Mouse (Mus musculus) ES-Bruce4 (cell line): ENCODE measurements around the gene Patl2. TPM values are rescaled to one million over a fixed set of nuclear protein-coding genes. Genes with fewer than 3 reads are reported as not detected.

Source experiments
- H3K27ac ChIP-seq: 2 replicates; pipeline ENCODE4 v1.5.1; 2012; ENCODE audit warnings: low read length, inconsistent platforms; ENCODE audit not compliant: insufficient read depth
- H3K27me3 ChIP-seq: 2 replicates; pipeline ENCODE4 v1.6.1; 2012; ENCODE audit warnings: mild to moderate bottlenecking, low read length, inconsistent platforms; ENCODE audit not compliant: control insufficient read depth, poor library complexity, insufficient read depth, severe bottlenecking
- H3K36me3 ChIP-seq: 2 replicates; pipeline ENCODE4 v1.6.1; 2012; ENCODE audit warnings: inconsistent platforms, mild to moderate bottlenecking, low read length, moderate library complexity; ENCODE audit not compliant: control insufficient read depth, poor library complexity, insufficient read depth, severe bottlenecking
- H3K4me1 ChIP-seq: one replicate; pipeline ENCODE4 v1.8.1; 2011; ENCODE audit warnings: low read length; ENCODE audit not compliant: control insufficient read depth, insufficient read depth
- H3K4me3 ChIP-seq: 2 replicates; pipeline ENCODE4 v1.5.1; 2011; ENCODE audit warnings: low read depth, mild to moderate bottlenecking, low read length
- H3K9ac ChIP-seq: 2 replicates; pipeline ENCODE4 v1.6.1; 2012; ENCODE audit warnings: low read depth, mild to moderate bottlenecking, inconsistent platforms; ENCODE audit not compliant: poor library complexity, severe bottlenecking
- H3K9me3 ChIP-seq: replicated peaks from 2 replicates; pipeline ENCODE4 v1.6.1; 2012; ENCODE audit warnings: mild to moderate bottlenecking, low read length, inconsistent platforms; ENCODE audit not compliant: control insufficient read depth, poor library complexity, insufficient read depth, severe bottlenecking
- CTCF ChIP-seq: IDR thresholded peaks from one replicate; pipeline ENCODE4 v1.8.1; 2011; ENCODE audit warnings: low read depth, low read length
- EP300 ChIP-seq: IDR thresholded peaks from 2 replicates; pipeline ENCODE4 v1.6.1; 2011; ENCODE audit warnings: low read depth, low read length; ENCODE audit not compliant: insufficient read depth
- POLR2A ChIP-seq: IDR thresholded peaks from one replicate; pipeline ENCODE4 v1.8.1; 2011; ENCODE audit warnings: low read length; ENCODE audit not compliant: insufficient read depth
- polyA plus RNA-seq: library from polyadenylated mRNA; stranded (reverse); fragments of >200 nt; gene quantifications from 2 replicates; pipeline ENCODE4 v1.2.4, GENCODE M21; 2011; ENCODE audit warnings: low read depth; ENCODE audit not compliant: missing spikeins, insufficient read depth, insufficient read length

Patl2 gene
- polyA plus RNA-seq, 1 experiment: 2.5 TPM

DNA sequence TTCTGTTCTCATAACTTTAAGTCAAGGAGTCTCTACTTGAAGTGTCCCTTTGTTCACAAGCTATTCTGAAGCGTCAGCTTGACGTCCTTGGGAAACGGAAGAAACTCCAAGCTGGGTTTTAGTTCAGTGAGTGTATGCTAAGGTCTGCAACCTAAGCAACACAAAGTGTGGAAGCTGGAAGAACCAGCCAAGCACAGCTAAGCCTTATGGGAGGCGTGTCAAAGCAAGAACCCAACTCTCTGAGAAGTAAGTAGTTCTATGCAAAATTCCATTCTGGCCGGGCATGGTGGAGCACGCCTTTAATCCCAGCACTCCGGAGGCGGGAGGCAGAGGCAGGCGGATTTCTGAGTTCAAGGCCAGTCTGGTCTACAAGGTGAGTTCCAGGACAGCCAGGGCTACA is 45.6 kb upstream of the Patl2 start:
- TF ChIP-seq POLR2A (no peak), CTCF (no peak), EP300 (no peak)
- Histone ChIP-seq H3K4me1 (no peaks in the 10 kb centered on the region), H3K9ac (no peak overlapping the region), H3K27ac (no peak overlapping the region), H3K4me3 (no peak overlapping the region), H3K27me3 (no peaks in the 10 kb centered on the region; the same call in 1 of the 2 replicates), H3K36me3 (no peaks in the 10 kb centered on the region), H3K9me3 (no peaks in the 10 kb centered on the region)

DNA sequence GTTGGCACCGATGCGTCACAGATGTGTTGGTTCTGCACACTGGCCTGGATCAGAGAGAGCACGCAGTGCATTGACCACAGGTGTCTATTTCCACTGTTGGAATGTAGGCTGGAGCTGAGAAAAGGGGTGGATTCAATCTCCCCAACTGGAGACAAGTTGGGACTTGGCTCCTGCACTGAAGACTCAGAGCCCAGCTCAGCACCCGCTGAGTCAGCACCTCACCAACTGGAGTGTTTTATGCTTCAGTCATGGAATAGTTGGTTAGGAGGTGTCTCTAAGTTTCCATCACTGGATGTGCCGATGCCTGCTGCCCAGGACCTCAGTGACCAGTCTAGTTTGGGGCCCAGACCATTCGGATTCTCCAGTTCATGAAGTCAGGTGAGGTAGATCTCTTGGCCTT is 44.4 kb upstream of the Patl2 start:
- no peak overlapping the region for H3K4me3 ChIP-seq
- no peak overlapping the region for H3K27ac ChIP-seq
- no peaks in the 10 kb centered on the region for H3K4me1 ChIP-seq
- H3K9me3 ChIP-seq: no peaks in the 10 kb centered on the region
- H3K9ac ChIP-seq: no peak overlapping the region
- TF ChIP-seq CTCF (no peak), POLR2A (no peak), EP300 (no peak)
- H3K36me3 ChIP-seq: no peaks in the 10 kb centered on the region
- H3K27me3 ChIP-seq: no peaks in the 10 kb centered on the region

DNA sequence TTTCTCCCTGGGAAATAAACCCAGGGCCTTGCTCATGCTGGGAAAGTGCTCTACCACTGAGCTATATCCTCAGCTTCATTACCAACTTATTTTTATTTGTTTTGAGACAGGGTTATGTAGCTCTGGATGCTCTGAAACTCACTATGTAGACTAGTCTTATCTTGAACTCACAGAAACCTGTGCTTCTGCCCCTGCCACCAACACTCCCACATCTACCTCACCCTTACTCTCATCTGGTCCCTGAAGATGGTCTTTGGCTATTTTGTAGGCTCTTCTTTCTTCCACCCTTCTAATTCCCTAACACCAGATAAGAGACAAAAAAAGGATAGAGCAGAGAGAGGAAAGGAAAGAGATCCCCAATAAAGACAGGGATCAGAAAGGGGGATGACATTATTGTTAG is 37.7 kb upstream of the Patl2 start:
- no peak overlapping the region for H3K4me3 ChIP-seq
- no peaks in the 10 kb centered on the region for H3K36me3 ChIP-seq
- no peak overlapping the region for H3K27ac ChIP-seq
- H3K9me3 ChIP-seq: no peaks in the 10 kb centered on the region
- H3K9ac ChIP-seq: no peak overlapping the region
- no peaks in the 10 kb centered on the region for H3K4me1 ChIP-seq
- no peaks in the 10 kb centered on the region for H3K27me3 ChIP-seq
- TF ChIP-seq CTCF (no peak), POLR2A (no peak), EP300 (no peak)

DNA sequence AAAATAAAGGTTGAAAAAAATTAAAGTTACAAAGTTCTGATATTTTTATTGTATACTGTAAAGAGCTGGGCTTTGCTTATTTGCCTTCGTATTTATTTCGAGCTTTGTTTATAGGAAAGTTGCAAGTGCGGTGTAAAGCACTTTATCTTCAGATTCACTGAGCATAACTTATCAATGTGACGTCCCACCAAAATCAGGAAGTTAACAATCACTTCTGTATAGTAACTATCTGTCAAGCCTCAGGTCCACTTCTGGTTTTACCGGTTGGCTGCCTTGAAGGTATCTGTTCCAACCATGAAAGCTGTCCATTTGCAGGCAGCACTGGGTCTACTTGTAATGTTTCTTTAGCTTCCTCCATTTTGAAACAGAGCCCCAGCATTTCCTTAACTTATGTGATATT is 36.3 kb upstream of the Patl2 start:
- no peak overlapping the region for H3K27ac ChIP-seq
- no peaks in the 10 kb centered on the region for H3K4me1 ChIP-seq
- no peaks in the 10 kb centered on the region for H3K36me3 ChIP-seq
- TF ChIP-seq POLR2A (no peak), EP300 (no peak)
- H3K9ac ChIP-seq: no peak overlapping the region
- H3K9me3 ChIP-seq: peaks cover 3% of the 10 kb centered on the region; the same call in 1 of the 2 replicates
- H3K4me3 ChIP-seq: no peak overlapping the region
- no peaks in the 10 kb centered on the region for H3K27me3 ChIP-seq

DNA sequence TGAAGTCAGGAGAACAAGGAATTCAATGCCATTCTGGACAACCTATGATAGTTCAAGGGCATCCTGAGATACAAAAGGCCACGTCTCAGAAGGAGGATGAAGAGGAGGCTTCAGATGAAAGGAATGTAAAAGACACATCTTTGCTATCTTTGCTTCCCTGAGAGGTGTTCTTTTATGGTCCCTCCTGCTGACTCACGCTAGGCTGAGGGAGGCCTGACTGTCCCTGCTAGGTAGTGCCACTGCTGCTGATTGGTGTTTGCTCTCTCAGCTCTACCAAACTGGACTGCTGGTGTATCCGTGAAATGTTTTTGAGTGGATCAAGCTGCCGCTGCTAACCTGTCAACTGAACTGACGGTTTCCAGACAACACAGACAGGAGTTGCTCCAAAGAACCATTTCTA is 35.8 kb upstream of the Patl2 start:
- Histone ChIP-seq H3K27ac (no peak overlapping the region), H3K4me1 (no peaks in the 10 kb centered on the region), H3K9ac (no peak overlapping the region), H3K4me3 (no peak overlapping the region), H3K36me3 (no peaks in the 10 kb centered on the region), H3K27me3 (no peaks in the 10 kb centered on the region), H3K9me3 (peaks cover 7% of the 10 kb centered on the region; the same call in 1 of the 2 replicates)
- TF ChIP-seq EP300 (no peak), POLR2A (no peak), CTCF (no peak)

DNA sequence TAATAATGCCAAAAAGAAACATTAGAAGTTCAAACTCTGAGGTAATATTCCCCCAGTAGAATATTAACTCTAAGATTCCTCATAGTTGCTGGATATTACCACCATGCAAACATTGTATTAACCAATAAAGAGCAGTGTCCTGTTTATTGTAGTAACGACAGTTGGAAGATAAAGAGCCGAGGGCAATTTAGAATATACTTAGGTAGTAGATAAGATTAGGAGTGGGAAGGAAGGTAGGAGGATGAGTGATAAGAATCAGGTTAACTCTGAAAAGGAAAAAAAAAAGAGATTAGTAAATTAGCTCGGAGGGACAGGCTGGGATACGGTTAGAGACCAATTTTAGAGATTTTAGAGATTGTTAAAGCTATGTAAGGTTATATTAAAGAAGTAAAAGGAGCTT is 35.4 kb upstream of the Patl2 start:
- Histone ChIP-seq H3K4me1 (no peaks in the 10 kb centered on the region), H3K9ac (no peak overlapping the region), H3K9me3 (peaks cover 11% of the 10 kb centered on the region; the same call in 1 of the 2 replicates), H3K27ac (no peak overlapping the region), H3K4me3 (no peak overlapping the region), H3K36me3 (no peaks in the 10 kb centered on the region), H3K27me3 (no peaks in the 10 kb centered on the region)
- TF ChIP-seq CTCF (no peak), EP300 (no peak), POLR2A (no peak)
